Mouse (Mus musculus) megakaryocyte progenitor cell, adult 5-6 weeks (primary cell): ENCODE data around the gene Abcc1. TPM values are rescaled to one million over a fixed set of nuclear protein-coding genes. Genes with fewer than 3 reads are reported as not detected.

ENCODE experiments used
- ATAC-seq: replicated peaks from 2 replicates; pipeline ENCODE4 v1.8.0; 2016; ENCODE audit warnings: mild to moderate bottlenecking, moderate TSS enrichment, inconsistent platforms; ENCODE audit not compliant: poor library complexity
- total RNA-seq, 2 experiments: library from RNA; stranded (forward) in 1 of 2; stranded (reverse) in 1 of 2; fragments of 157-497, 149-512 nt in 1 of 2; fragments of 200-1000 nt in 1 of 2; gene quantifications; 2 replicates each; pipeline versions ENCODE4 v1.2.3 to v1.2.4; 2015 to 2017

Abcc1 gene
- total RNA-seq, 2 experiments from 2014 or later = 28.8 to 30.6 TPM

- ATAC-seq = no peak
Measured at GRCm38 (mm10) chr16:14483221-14483620, 121.9 kb downstream of the Abcc1 start.

DNA sequence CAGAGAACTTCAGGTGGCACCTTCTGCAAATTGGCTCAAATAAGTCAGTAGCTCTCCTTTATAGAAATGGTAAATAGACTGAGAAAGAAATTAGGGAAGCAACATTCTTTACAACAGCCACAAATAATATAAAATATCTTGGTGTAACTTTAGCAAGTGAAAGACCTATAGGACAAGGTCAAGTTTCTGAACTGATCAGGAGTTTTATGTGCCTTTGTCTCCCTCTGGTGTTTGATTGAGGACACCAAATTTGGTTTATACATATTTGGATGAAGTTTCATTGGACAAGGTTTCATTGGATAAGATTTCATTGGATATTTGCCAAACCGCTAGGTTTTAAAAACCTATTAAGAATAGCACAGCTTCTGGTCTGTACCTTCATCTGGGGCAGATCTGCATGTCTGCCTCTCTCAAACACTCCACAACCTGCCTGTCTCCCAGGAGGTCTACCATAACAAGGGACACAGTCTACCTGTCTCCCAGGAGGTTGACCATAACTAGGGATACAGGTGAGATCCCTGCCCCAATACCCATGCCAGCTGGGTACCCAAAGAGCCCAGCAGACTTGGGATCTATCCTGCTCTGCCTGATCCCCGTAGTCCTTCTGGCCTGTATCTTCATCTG is 132.2 kb downstream of the Abcc1 start:
- ATAC-seq = peak; percentile 71

DNA sequence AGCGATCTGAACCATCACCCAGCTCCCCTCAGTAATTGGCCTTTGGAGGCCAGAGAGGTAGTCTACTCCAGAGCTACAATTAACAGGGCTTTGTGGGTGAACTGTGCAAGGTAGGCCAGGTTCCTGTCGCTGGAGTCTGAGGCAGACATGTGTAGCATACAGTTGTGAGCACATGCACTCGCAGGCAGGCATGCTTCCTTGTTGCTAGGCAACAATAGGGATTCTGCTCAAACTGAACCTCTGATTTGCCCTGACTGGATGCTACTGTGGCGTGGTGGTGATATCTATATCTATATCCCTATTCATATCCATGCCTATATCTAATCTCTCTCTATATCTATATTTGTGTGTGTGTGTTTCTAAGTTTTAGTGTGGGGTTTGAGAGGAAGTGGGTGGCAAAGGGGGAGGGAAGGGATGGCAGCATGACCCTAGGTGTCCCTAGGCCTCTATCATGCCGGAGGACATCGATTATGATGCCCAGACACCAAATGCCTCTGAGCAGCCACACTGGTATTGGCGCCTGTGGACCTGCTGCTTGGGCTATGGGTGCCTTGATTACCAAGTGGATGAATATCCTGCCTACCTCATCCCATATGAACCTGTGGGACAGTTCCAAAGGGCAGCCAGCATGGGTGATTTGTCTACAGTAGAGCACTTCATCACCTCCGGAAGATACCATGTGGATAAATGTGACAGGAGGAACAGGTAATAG is 140.4 kb downstream of the Abcc1 start:
- no peak for ATAC-seq

- no peak for ATAC-seq
Measured at GRCm38 (mm10) chr16:14506461-14506860, 145.1 kb downstream of the Abcc1 start.

Other genes starting within 250 kb of the Abcc1 start
- 38.3 and 40.9 TPM in 2 replicates for gene Nde1, start 198.3 kb upstream of the Abcc1 start, total RNA-seq (2015)
- gene Nde1, start 198.3 kb upstream of the Abcc1 start, total RNA-seq (2017) = 63.6 and 71.7 TPM in 2 replicates
- gene Marf1, start 198.2 kb upstream of the Abcc1 start, total RNA-seq (2015) = 32.7 and 35.1 TPM in 2 replicates
- 19.4 and 26.5 TPM in 2 replicates for gene Marf1, start 198.2 kb upstream of the Abcc1 start, total RNA-seq (2017)
- not detected in 2 replicates for gene Myh11, start 70.2 kb upstream of the Abcc1 start, total RNA-seq (2015)
- 0.04 and 0.07 TPM in 2 replicates for gene Myh11, start 70.2 kb upstream of the Abcc1 start, total RNA-seq (2017)
- 65.4 and 85.3 TPM in 2 replicates for gene Fopnl, start 44.2 kb upstream of the Abcc1 start, total RNA-seq (2015)
- 33.9 and 35.0 TPM in 2 replicates for gene Fopnl, start 44.2 kb upstream of the Abcc1 start, total RNA-seq (2017)
- not detected in 2 replicates for gene A630010A05Rik, start 200.8 kb downstream of the Abcc1 start, total RNA-seq (2015)
- not detected in 2 replicates for gene A630010A05Rik, start 200.8 kb downstream of the Abcc1 start, total RNA-seq (2017)